Mouse (Mus musculus) T-cell, adult 66 days (primary cell): ENCODE measurements around the gene Ttc32. TPM values are rescaled to one million over a fixed set of nuclear protein-coding genes. Genes with fewer than 3 reads are reported as not detected.

ENCODE experiments used
- total RNA-seq, 2 experiments: library from RNA; stranded (reverse); gene quantifications; 3 replicates in 1 of 2; 4 replicates in 1 of 2; pipeline ENCODE4 v1.2.4; 2023

The Ttc32 gene
- 10 to 100 TPM in 1 of 2 experiments, 1 to 10 TPM in 1; 8.1 to 11.3 TPM for total RNA-seq

DNA sequence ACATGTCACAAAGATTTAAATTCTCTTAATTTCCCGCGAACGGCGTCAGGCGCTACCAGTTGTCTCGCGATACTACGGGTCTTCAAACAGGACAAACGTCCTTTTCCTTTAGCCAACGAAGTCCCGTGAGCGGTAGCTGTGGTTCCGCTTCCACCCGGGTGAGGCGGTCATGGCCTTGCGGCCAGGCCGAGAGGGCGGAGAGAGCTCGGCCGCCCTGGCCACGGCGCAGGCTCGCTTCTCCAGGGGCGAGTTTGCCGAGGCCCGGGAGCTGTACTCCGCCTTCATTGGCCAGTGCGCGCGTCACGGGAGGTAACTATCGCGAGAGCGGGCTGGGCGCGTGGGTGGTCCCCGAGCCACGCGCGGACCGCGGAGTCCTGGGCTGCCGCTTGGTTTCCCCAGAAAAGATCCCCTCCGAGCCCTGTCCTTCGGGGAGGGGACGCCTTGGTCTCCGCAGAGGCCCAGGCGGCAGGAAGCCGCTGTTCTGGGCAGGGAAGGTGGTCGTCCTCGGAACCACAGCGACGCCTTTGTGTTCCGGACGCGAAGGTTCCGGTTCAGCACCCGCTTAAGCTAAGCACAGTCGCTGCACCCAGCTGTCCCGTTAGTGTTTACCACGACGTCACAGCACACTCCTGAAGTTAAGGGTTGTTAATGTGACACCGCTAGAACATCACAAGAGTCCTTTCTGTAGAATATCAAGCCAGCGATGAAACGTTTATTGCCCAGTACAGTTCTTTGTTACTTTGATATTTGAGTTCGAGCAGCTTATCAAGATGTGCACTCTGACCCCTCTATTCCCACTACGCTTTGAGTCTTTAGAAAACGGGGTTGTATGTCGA lies at the start of gene Ttc32:
Ttc32 (plus strand) TSS at position 110 of the 836 bp plus-strand sequence.

Other genes starting within 250 kb of the Ttc32 start
- gene Laptm4a, start 108.3 kb upstream of the Ttc32 start, total RNA-seq = 10 to 100 TPM; 71.5 to 80.0 TPM
- not detected for gene Matn3, start 82.1 kb upstream of the Ttc32 start, total RNA-seq
- gene Wdr35, start 56.1 kb upstream of the Ttc32 start, total RNA-seq = 1 to 10 TPM; 1.4 to 2.6 TPM